Mouse (Mus musculus) G1E (cell line): ENCODE results near the gene Zfp879. TPM values are rescaled to one million over a fixed set of nuclear protein-coding genes. Genes with fewer than 3 reads are reported as not detected.

Source experiments
- ATAC-seq: 2 replicates; pipeline ENCODE4 v1.8.0; 2016; ENCODE audit warnings: mild to moderate bottlenecking; ENCODE audit not compliant: insufficient number of reproducible peaks, poor library complexity, low FRiP score, severe bottlenecking; ENCODE audit errors: extremely low read depth
- DNase-seq: peaks from one replicate; pipeline ENCODE4 v3.0.0; 2012; ENCODE audit warnings: low spot score
- H3K27me3 ChIP-seq: 2 replicates; pipeline ENCODE4 v1.6.1; 2012; ENCODE audit warnings: mild to moderate bottlenecking, low read length, inconsistent platforms; ENCODE audit not compliant: insufficient read depth
- H3K36me3 ChIP-seq: replicated peaks from 2 replicates; pipeline ENCODE3; 2012; ENCODE audit warnings: mild to moderate bottlenecking, inconsistent platforms
- H3K4me1 ChIP-seq: 2 replicates; pipeline ENCODE4 v1.6.1; 2012; ENCODE audit warnings: low read depth, low read length, inconsistent platforms, mixed read lengths; ENCODE audit not compliant: insufficient read depth
- H3K4me3 ChIP-seq: 2 replicates; pipeline ENCODE4 v1.5.1; 2012; ENCODE audit warnings: low read depth, mild to moderate bottlenecking, inconsistent platforms, low read length, moderate library complexity, mixed read lengths
- H3K9me3 ChIP-seq: replicated peaks from 2 replicates; pipeline ENCODE4 v1.6.1; 2012; ENCODE audit warnings: inconsistent platforms
- CTCF ChIP-seq: IDR thresholded peaks from 2 replicates; pipeline ENCODE4 v1.5.1; 2012; ENCODE audit warnings: low read depth, low read length, inconsistent platforms, mixed read lengths
- GATA1 ChIP-seq: IDR thresholded peaks from 2 replicates; pipeline ENCODE4 v1.6.1; 2012; ENCODE audit warnings: borderline replicate concordance, low read length, inconsistent platforms, mixed read lengths
- GATA2 ChIP-seq: IDR thresholded peaks from 2 replicates; pipeline ENCODE4 v1.6.1; 2012; ENCODE audit warnings: low read depth, low read length, inconsistent platforms, borderline replicate concordance
- POLR2AphosphoS5 ChIP-seq: IDR thresholded peaks from 2 replicates; pipeline ENCODE4 v1.6.1; 2012; ENCODE audit warnings: low read depth, low read length, inconsistent platforms; ENCODE audit not compliant: insufficient replicate concordance
- TAL1 ChIP-seq: conservative IDR thresholded peaks from 2 replicates; pipeline ENCODE4 v1.6.1; 2012; ENCODE audit warnings: low read depth, low read length, inconsistent platforms, mixed read lengths
- polyA plus RNA-seq: library from polyadenylated mRNA; stranded (reverse); fragments of >175 nt; gene quantifications from 2 replicates; pipeline ENCODE4 v1.2.3, GENCODE M21; 2012
- total RNA-seq, 2 experiments: library from RNA; stranded (forward) in 1 of 2; stranded (reverse) in 1 of 2; fragments of 200-1000 nt in 1 of 2; fragments of >200 nt in 1 of 2; fragmentation: Nextera tagmentation in 1 of 2; gene quantifications; 2 replicates each; pipeline ENCODE4 v1.2.3; 2014 to 2017

The Zfp879 gene
- total and polyA plus RNA-seq, 3 experiments, result 0.05 TPM; not detected in 2

GRCm38 (mm10) chr11:50827010-50827953 lies 14.1 kb downstream of the Zfp879 start, which contains the start of gene Zfp354c:
Gene Zfp354c (minus strand): TSS chr11:50827724.
- Histone ChIP-seq H3K4me1 (no peaks in the 10 kb centered on the region), H3K27me3 (no peaks in the 10 kb centered on the region), H3K9me3 (peaks cover 42% of the 10 kb centered on the region), H3K36me3 (no peaks in the 10 kb centered on the region), H3K4me3 (no peak within 1 kb of the TSS)
- DNase-seq, result no peak
- ATAC-seq, result no peak
- TF ChIP-seq CTCF, result no peak
- TF ChIP-seq TAL1, result no peak
- no peak for TF ChIP-seq GATA1
- TF ChIP-seq POLR2AphosphoS5, result no peak
- no peak for TF ChIP-seq GATA2

DNA sequence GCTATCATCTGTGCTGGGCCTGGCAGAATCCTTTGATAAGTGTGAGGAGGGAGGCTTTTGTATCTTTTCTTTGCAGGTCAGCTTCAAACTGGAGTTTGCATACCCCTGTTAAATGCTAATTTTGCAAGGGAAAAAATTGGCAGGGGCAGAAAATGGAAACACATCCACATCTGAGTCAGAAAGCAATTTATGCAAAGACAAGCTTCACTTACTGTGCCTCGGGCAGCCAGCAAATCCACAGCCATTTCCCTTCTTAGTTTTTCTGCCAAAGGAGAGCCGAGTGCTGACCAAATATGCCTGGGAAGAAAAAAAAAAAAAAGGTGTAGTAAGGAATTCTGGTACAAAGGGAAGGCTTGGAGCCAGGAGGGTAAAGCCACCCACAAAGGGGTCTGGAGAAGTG lies 15.1 kb downstream of the Zfp879 start:
- Histone ChIP-seq H3K9me3 (peaks cover 41% of the 10 kb centered on the region), H3K4me3 (no peak overlapping the region), H3K4me1 (no peaks in the 10 kb centered on the region), H3K36me3 (no peaks in the 10 kb centered on the region), H3K27me3 (no peaks in the 10 kb centered on the region)
- no peak for TF ChIP-seq TAL1
- TF ChIP-seq GATA1, result no peak
- TF ChIP-seq GATA2, result no peak
- TF ChIP-seq CTCF, result no peak
- TF ChIP-seq POLR2AphosphoS5, result no peak
- DNase-seq, result no peak
- ATAC-seq, result no peak

- ATAC-seq (no peak), DNase-seq (no peak)
- H3K36me3 ChIP-seq, result no peaks in the 10 kb centered on the region
- no peaks in the 10 kb centered on the region for H3K4me1 ChIP-seq
- H3K9me3 ChIP-seq, result peaks cover 42% of the 10 kb centered on the region
- no peak overlapping the region for H3K4me3 ChIP-seq
- no peaks in the 10 kb centered on the region for H3K27me3 ChIP-seq
- TF ChIP-seq TAL1 (no peak), GATA2 (no peak), CTCF (no peak), POLR2AphosphoS5 (no peak), GATA1 (no peak)
Measured at GRCm38 (mm10) chr11:50814233-50814632, 27.1 kb downstream of the Zfp879 start.

GRCm38 (mm10) chr11:50798836-50799235 lies 42.5 kb downstream of the Zfp879 start:
- DNase-seq, result no peak

GRCm38 (mm10) chr11:50797674-50798073 lies 43.7 kb downstream of the Zfp879 start:
- ATAC-seq (no peak), DNase-seq (no peak)
- no peaks in the 10 kb centered on the region for H3K27me3 ChIP-seq
- no peaks in the 10 kb centered on the region for H3K4me1 ChIP-seq
- no peaks in the 10 kb centered on the region for H3K36me3 ChIP-seq
- peaks cover 74% of the 10 kb centered on the region for H3K9me3 ChIP-seq
- TF ChIP-seq CTCF (no peak), POLR2AphosphoS5 (no peak), GATA2 (no peak), TAL1 (no peak), GATA1 (no peak)
- H3K4me3 ChIP-seq, result no peak overlapping the region

More at GRCm38 (mm10) chr11:50798836-50799235, 42.5 kb downstream of the Zfp879 start:
- Histone ChIP-seq H3K9me3 (peaks cover 73% of the 10 kb centered on the region), H3K4me1 (no peaks in the 10 kb centered on the region), H3K27me3 (no peaks in the 10 kb centered on the region), H3K36me3 (no peaks in the 10 kb centered on the region), H3K4me3 (no peak overlapping the region)
- TF ChIP-seq CTCF (no peak), GATA1 (no peak), POLR2AphosphoS5 (no peak), TAL1 (no peak), GATA2 (no peak)
- ATAC-seq, result no peak

Other genes with a start within 250 kb of the Zfp879 start
- not detected in 2 replicates for gene Adamts2, start 239.5 kb downstream of the Zfp879 start, total RNA-seq (2014; fragmentation: Nextera tagmentation)
- gene Adamts2, start 239.5 kb downstream of the Zfp879 start, total RNA-seq (2017), result under 0.01 and 0.05 TPM in 2 replicates
- gene Adamts2, start 239.5 kb downstream of the Zfp879 start, polyA plus RNA-seq, result not detected in 2 replicates
- not detected in 2 replicates for gene Zfp354c, start 13.8 kb downstream of the Zfp879 start, total RNA-seq (2014; fragmentation: Nextera tagmentation)
- under 0.01 and 0.12 TPM in 2 replicates for gene Zfp354c, start 13.8 kb downstream of the Zfp879 start, total RNA-seq (2017)
- not detected in 2 replicates for gene Zfp354c, start 13.8 kb downstream of the Zfp879 start, polyA plus RNA-seq
- gene Grm6, start 9.1 kb upstream of the Zfp879 start, total RNA-seq (2014; fragmentation: Nextera tagmentation), result not detected in 2 replicates
- gene Grm6, start 9.1 kb upstream of the Zfp879 start, total RNA-seq (2017), result 0.05 TPM in 1 of 2 replicates, not detected in the other
- 0.01 TPM in 1 of 2 replicates, not detected in the other for gene Grm6, start 9.1 kb upstream of the Zfp879 start, polyA plus RNA-seq
- not detected in 2 replicates for gene Zfp454, start 46.1 kb upstream of the Zfp879 start, total RNA-seq (2014; fragmentation: Nextera tagmentation)
- 0.11 TPM in 1 of 2 replicates, not detected in the other for gene Zfp454, start 46.1 kb upstream of the Zfp879 start, total RNA-seq (2017)
- gene Zfp454, start 46.1 kb upstream of the Zfp879 start, polyA plus RNA-seq, result not detected in 2 replicates
- not detected in 2 replicates for gene Zfp2, start 74.6 kb upstream of the Zfp879 start, total RNA-seq (2014; fragmentation: Nextera tagmentation)
- gene Zfp2, start 74.6 kb upstream of the Zfp879 start, total RNA-seq (2017), result not detected in 2 replicates
- gene Zfp2, start 74.6 kb upstream of the Zfp879 start, polyA plus RNA-seq, result not detected in 2 replicates
- gene Zfp354b, start 90.1 kb upstream of the Zfp879 start, total RNA-seq (2014; fragmentation: Nextera tagmentation), result not detected in 2 replicates
- 0.11 and 0.12 TPM in 2 replicates for gene Zfp354b, start 90.1 kb upstream of the Zfp879 start, total RNA-seq (2017)
- not detected in 2 replicates for gene Zfp354b, start 90.1 kb upstream of the Zfp879 start, polyA plus RNA-seq
- not detected in 2 replicates for gene 4933414I15Rik, start 102.2 kb upstream of the Zfp879 start, total RNA-seq (2014; fragmentation: Nextera tagmentation)
- gene 4933414I15Rik, start 102.2 kb upstream of the Zfp879 start, total RNA-seq (2017), result 0.06 TPM in 1 of 2 replicates, not detected in the other
- not detected in 2 replicates for gene 4933414I15Rik, start 102.2 kb upstream of the Zfp879 start, polyA plus RNA-seq
- not detected in 2 replicates for gene Prop1, start 112.2 kb upstream of the Zfp879 start, total RNA-seq (2014; fragmentation: Nextera tagmentation)
- not detected in 2 replicates for gene Prop1, start 112.2 kb upstream of the Zfp879 start, total RNA-seq (2017)
- gene Prop1, start 112.2 kb upstream of the Zfp879 start, polyA plus RNA-seq, result not detected in 2 replicates
- not detected in 2 replicates for gene Olfr1378, start 125.0 kb upstream of the Zfp879 start, total RNA-seq (2014; fragmentation: Nextera tagmentation)
- gene Olfr1378, start 125.0 kb upstream of the Zfp879 start, total RNA-seq (2017), result 0.06 and 0.16 TPM in 2 replicates
- not detected in 2 replicates for gene Olfr1378, start 125.0 kb upstream of the Zfp879 start, polyA plus RNA-seq
- gene Olfr1377, start 140.4 kb upstream of the Zfp879 start, total RNA-seq (2014; fragmentation: Nextera tagmentation), result not detected in 2 replicates
- gene Olfr1377, start 140.4 kb upstream of the Zfp879 start, total RNA-seq (2017), result 0.38 TPM in 1 of 2 replicates, not detected in the other
- not detected in 2 replicates for gene Olfr1377, start 140.4 kb upstream of the Zfp879 start, polyA plus RNA-seq
- not detected in 2 replicates for gene Olfr51, start 162.0 kb upstream of the Zfp879 start, total RNA-seq (2014; fragmentation: Nextera tagmentation)
- 0.11 TPM in 1 of 2 replicates, not detected in the other for gene Olfr51, start 162.0 kb upstream of the Zfp879 start, total RNA-seq (2017)
- gene Olfr51, start 162.0 kb upstream of the Zfp879 start, polyA plus RNA-seq, result not detected in 2 replicates
- gene Olfr54, start 172.7 kb upstream of the Zfp879 start, total RNA-seq (2014; fragmentation: Nextera tagmentation), result not detected in 2 replicates
- gene Olfr54, start 172.7 kb upstream of the Zfp879 start, total RNA-seq (2017), result 0.05 and 0.06 TPM in 2 replicates
- not detected in 2 replicates for gene Olfr54, start 172.7 kb upstream of the Zfp879 start, polyA plus RNA-seq
- gene Olfr1375, start 206.6 kb upstream of the Zfp879 start, total RNA-seq (2014; fragmentation: Nextera tagmentation), result not detected in 2 replicates
- gene Olfr1375, start 206.6 kb upstream of the Zfp879 start, total RNA-seq (2017), result not detected in 2 replicates
- not detected in 2 replicates for gene Olfr1375, start 206.6 kb upstream of the Zfp879 start, polyA plus RNA-seq
- not detected in 2 replicates for gene Zfp354a, start 217.7 kb upstream of the Zfp879 start, total RNA-seq (2014; fragmentation: Nextera tagmentation)
- 0.23 TPM in 1 of 2 replicates, not detected in the other for gene Zfp354a, start 217.7 kb upstream of the Zfp879 start, total RNA-seq (2017)
- not detected in 2 replicates for gene Zfp354a, start 217.7 kb upstream of the Zfp879 start, polyA plus RNA-seq